Mouse (Mus musculus): ENCODE results near the gene Fibin.

DNA sequence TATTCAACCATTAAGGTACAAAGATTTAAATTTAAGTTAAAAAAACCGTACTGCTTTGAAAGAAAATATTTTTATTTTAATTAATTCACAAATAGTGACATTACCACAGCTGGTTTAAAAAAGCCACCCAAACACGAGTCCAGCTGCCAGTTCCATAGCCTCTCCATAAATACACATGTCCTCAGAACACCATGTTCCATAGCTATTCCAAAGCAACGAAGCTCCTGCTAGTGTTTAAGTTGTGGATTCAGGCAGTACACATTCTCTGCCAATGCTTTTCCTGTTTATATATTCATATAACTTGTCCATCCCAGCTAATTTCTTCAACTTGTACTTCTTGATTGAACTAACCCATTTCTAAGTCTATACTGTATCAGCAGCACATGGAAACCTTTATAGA is 872 bp upstream of the Fibin start:
- TF ChIP-seq SMC3 (IDR thresholded peaks at IDR 0.05; ENCODE audit: low read depth, low read length) (no peak), IRF4 (IDR thresholded peaks at IDR 0.05; ENCODE audit: low read depth, low read length) (no peak), USF2 (conservative IDR thresholded peaks at IDR 0.05; ENCODE audit: low read depth, low read length) (no peak), POLR2AphosphoS2 (IDR thresholded peaks at IDR 0.05; ENCODE audit: low read depth, low read length) (no peak), BHLHE40 (IDR thresholded peaks at IDR 0.05; ENCODE audit: low read depth, low read length) (no peak), CTCF (conservative IDR thresholded peaks at IDR 0.05 in 1 of 2, IDR thresholded peaks at IDR 0.05 in 1 of 2; ENCODE audit: low read depth in 2 of 2, low read length in 2 of 2) (no peak), MAZ (IDR thresholded peaks at IDR 0.05; ENCODE audit: low read depth, low read length) (no peak), UBTF (IDR thresholded peaks at IDR 0.05; ENCODE audit: low read depth, low read length) (no peak), MAFK (IDR thresholded peaks at IDR 0.05; ENCODE audit: insufficient replicate concordance, low read length) (no peak), POLR2A (IDR thresholded peaks at IDR 0.05; ENCODE audit: low read depth, low read length) (no peak), JUN (IDR thresholded peaks at IDR 0.05; ENCODE audit: insufficient read depth, low read depth, low read length) (no peak)

Measured in CH12.LX (cell line).